Mouse (Mus musculus) kidney, postnatal 0 days (tissue): ENCODE measurements at regions not wholly inside any gene's neighbourhood (a gene's known extent, or its start where the extent isn't known, plus 50 kb on each side); places are given as distances from the start of the nearest gene placed in this dataset.
A peak's percentile ranks its signal among the peaks of the same experiment; 100 is the strongest.

Experiments used
- ATAC-seq: fragments of 200-750 bp; cut with Nextera tagmentation; replicated peaks from 2 replicates; pipeline ENCODE4 v1.8.0; 2017; ENCODE audit warnings: low read depth, moderate number of reproducible peaks, moderate TSS enrichment, moderate library complexity; ENCODE audit not compliant: low FRiP score
- DNase-seq: peaks from one replicate; pipeline ENCODE4 v3.0.0-alpha.2; 2016; ENCODE audit warnings: low spot score
- H3K27ac ChIP-seq: fragments of 300-500 bp; sonication (generic); 2 replicates; pipeline ENCODE4 v1.5.1; 2014; ENCODE audit warnings: mild to moderate bottlenecking
- H3K27me3 ChIP-seq: fragments of 300-500 bp; sonication (generic); 2 replicates; pipeline ENCODE4 v1.6.1; 2014; ENCODE audit warnings: low read length, mixed read lengths; ENCODE audit not compliant: insufficient read depth
- H3K36me3 ChIP-seq: fragments of 300-500 bp; sonication (generic); 2 replicates; pipeline ENCODE4 v1.6.1; 2014; ENCODE audit warnings: low read length, mixed read lengths; ENCODE audit not compliant: insufficient read depth
- H3K4me1 ChIP-seq: fragments of 300-500 bp; sonication (generic); replicated peaks from 2 replicates; pipeline ENCODE4 v1.6.1; 2014; ENCODE audit warnings: antibody characterized with exemption, low read length, mixed read lengths; ENCODE audit not compliant: insufficient read depth
- H3K4me2 ChIP-seq: fragments of 300-500 bp; sonication (generic); 2 replicates; pipeline ENCODE4 v1.6.1; 2014; ENCODE audit warnings: mild to moderate bottlenecking, low read length, moderate library complexity, mixed read lengths
- H3K4me3 ChIP-seq: fragments of 300-500 bp; sonication (generic); replicated peaks from 2 replicates; pipeline ENCODE4 v1.5.1; 2014; ENCODE audit warnings: low read depth, low read length
- H3K9ac ChIP-seq: fragments of 300-500 bp; sonication (generic); 2 replicates; pipeline ENCODE4 v1.6.1; 2014; ENCODE audit warnings: low read depth, low read length
- H3K9me3 ChIP-seq: fragments of 300-500 bp; sonication (generic); replicated peaks from 2 replicates; pipeline ENCODE4 v1.6.1; 2016; ENCODE audit warnings: low read length, inconsistent platforms, mixed read lengths
- CTCF ChIP-seq: IDR thresholded peaks from 2 replicates; pipeline ENCODE4 v1.5.1; 2016; ENCODE audit warnings: antibody characterized with exemption, low read depth, mild to moderate bottlenecking, moderate library complexity
- WGBS: fragments of 180-500 bp; shearing (Covaris S2); extraction: QIAGEN DNeasy Blood & Tissue Kit; methylation state at CpG from one replicate; pipeline ENCODE4 v1.1.7; 2014; 5-methylcytosine and 5-hydroxymethylcytosine counted together

GRCm38 (mm10) chr13:90502141-90502540 is 403.0 kb downstream of the Atp6ap1l start:
- H3K36me3 ChIP-seq = no peaks in the 10 kb centered on the region
- no peaks in the 10 kb centered on the region for H3K27me3 ChIP-seq
- no peak overlapping the region for H3K27ac ChIP-seq
- H3K9ac ChIP-seq = no peak overlapping the region
- no peaks in the 10 kb centered on the region for H3K9me3 ChIP-seq
- ATAC-seq = peak; percentile 77; the same call in 1 of the 2 replicates
- 60% methylated on average over 1 of the region's 1 CpGs for WGBS
- peak; percentile 10; the same call in 1 of the 2 replicates for TF ChIP-seq CTCF
- no peak overlapping the region for H3K4me2 ChIP-seq
- DNase-seq = peak; percentile 49
- H3K4me1 ChIP-seq = no peaks in the 10 kb centered on the region
- no peak overlapping the region for H3K4me3 ChIP-seq

- WGBS = 88% methylated on average over 3 of the region's 3 CpGs
- Histone ChIP-seq H3K4me2 (no peak overlapping the region), H3K4me3 (no peak overlapping the region), H3K27me3 (no peaks in the 10 kb centered on the region), H3K4me1 (no peaks in the 10 kb centered on the region), H3K9ac (no peak overlapping the region), H3K36me3 (no peaks in the 10 kb centered on the region), H3K27ac (no peak overlapping the region), H3K9me3 (no peaks in the 10 kb centered on the region)
- no peak for TF ChIP-seq CTCF
- DNase-seq (no peak), ATAC-seq (no peak)
Observed at GRCm38 (mm10) chr13:90498978-90499377, 406.2 kb downstream of the Atp6ap1l start.

GRCm38 (mm10) chr13:90497573-90497972 is 407.6 kb downstream of the Atp6ap1l start:
- Histone ChIP-seq H3K4me3 (no peak overlapping the region), H3K9me3 (no peaks in the 10 kb centered on the region), H3K27me3 (no peaks in the 10 kb centered on the region), H3K27ac (no peak overlapping the region), H3K36me3 (no peaks in the 10 kb centered on the region), H3K9ac (no peak overlapping the region), H3K4me1 (no peaks in the 10 kb centered on the region), H3K4me2 (no peak overlapping the region)
- ATAC-seq (no peak), DNase-seq (no peak)
- WGBS = 33% methylated on average over 2 of the region's 2 CpGs
- TF ChIP-seq CTCF = no peak

GRCm38 (mm10) chr13:90493696-90494095 is 404.3 kb upstream of the Xrcc4 start:
- no peak for TF ChIP-seq CTCF
- no peak overlapping the region for H3K4me2 ChIP-seq

GRCm38 (mm10) chr13:90490991-90491951 is 401.9 kb upstream of the Xrcc4 start:
- Histone ChIP-seq H3K27ac (no peak overlapping the region), H3K9ac (no peak overlapping the region), H3K9me3 (no peaks in the 10 kb centered on the region), H3K4me1 (no peaks in the 10 kb centered on the region), H3K36me3 (no peaks in the 10 kb centered on the region), H3K27me3 (no peaks in the 10 kb centered on the region), H3K4me2 (no peak overlapping the region), H3K4me3 (no peak overlapping the region)
- DNase-seq (peak; percentile 14), ATAC-seq (no peak)
- WGBS = 27% methylated on average over 8 of the region's 8 CpGs
- TF ChIP-seq CTCF = no peak

More at GRCm38 (mm10) chr13:90493696-90494095, 404.3 kb upstream of the Xrcc4 start:
- 38% methylated on average over 1 of the region's 1 CpGs for WGBS
- no peak overlapping the region for H3K27ac ChIP-seq
- H3K36me3 ChIP-seq = no peaks in the 10 kb centered on the region
- no peak for DNase-seq
- H3K4me3 ChIP-seq = no peak overlapping the region
- H3K4me1 ChIP-seq = no peaks in the 10 kb centered on the region
- H3K9me3 ChIP-seq = no peaks in the 10 kb centered on the region
- H3K27me3 ChIP-seq = no peaks in the 10 kb centered on the region
- no peak for ATAC-seq
- H3K9ac ChIP-seq = no peak overlapping the region

- TF ChIP-seq CTCF = no peak
- DNase-seq (no peak), ATAC-seq (no peak)
- WGBS = 81% methylated on average over 4 of the region's 4 CpGs
- Histone ChIP-seq H3K27ac (no peak overlapping the region), H3K36me3 (no peaks in the 10 kb centered on the region), H3K4me3 (no peak overlapping the region), H3K4me2 (no peak overlapping the region), H3K4me1 (no peaks in the 10 kb centered on the region), H3K9ac (no peak overlapping the region), H3K9me3 (no peaks in the 10 kb centered on the region), H3K27me3 (no peaks in the 10 kb centered on the region)
Observed at GRCm38 (mm10) chr13:90480484-90480883, 391.1 kb upstream of the Xrcc4 start.
